Mouse (Mus musculus) limb, embryonic 15.5 days (tissue): Measurements from ENCODE around the gene Fuz. TPM values are rescaled to one million over a fixed set of nuclear protein-coding genes. Genes with fewer than 3 reads are reported as not detected.
A peak's percentile ranks its signal among the peaks of the same experiment; 100 is the strongest.
"Not testable (repeated sequence)": the region's sequence is repeated elsewhere in the genome, so short reads cannot be mapped to it uniquely, and the experiment has no call there.

ENCODE experiments used
- ATAC-seq: fragments of 200-750 bp; cut with Nextera tagmentation; 2 replicates; pipeline ENCODE4 v1.8.0; 2017; ENCODE audit warnings: low read depth, moderate TSS enrichment; ENCODE audit not compliant: insufficient number of reproducible peaks, low FRiP score, low TSS enrichment
- H3K27ac ChIP-seq: fragments of 300-500 bp; sonication (generic); 2 replicates; pipeline ENCODE4 v1.5.1; 2015; ENCODE audit warnings: moderate library complexity, mild to moderate bottlenecking, inconsistent platforms
- H3K27me3 ChIP-seq: fragments of 300-500 bp; sonication (generic); 2 replicates; pipeline ENCODE4 v1.6.1; 2015; ENCODE audit warnings: inconsistent platforms
- H3K36me3 ChIP-seq: fragments of 300-500 bp; sonication (generic); 2 replicates; pipeline ENCODE4 v1.6.1; 2015; ENCODE audit warnings: inconsistent platforms
- H3K4me1 ChIP-seq: fragments of 300-500 bp; sonication (generic); 2 replicates; pipeline ENCODE4 v1.6.1; 2015; ENCODE audit warnings: inconsistent platforms
- H3K4me2 ChIP-seq: fragments of 300-500 bp; sonication (generic); 2 replicates; pipeline ENCODE4 v1.6.1; 2015; ENCODE audit warnings: mild to moderate bottlenecking, inconsistent platforms
- H3K4me3 ChIP-seq: fragments of 300-500 bp; sonication (generic); 2 replicates; pipeline ENCODE4 v1.5.1; 2015; ENCODE audit warnings: mild to moderate bottlenecking, inconsistent platforms
- H3K9ac ChIP-seq: fragments of 300-500 bp; sonication (generic); 2 replicates; pipeline ENCODE4 v1.6.1; 2015; ENCODE audit warnings: inconsistent platforms
- H3K9me3 ChIP-seq: fragments of 300-500 bp; sonication (generic); 2 replicates; pipeline ENCODE4 v1.6.1; 2016; ENCODE audit warnings: inconsistent platforms
- WGBS: fragments of 180-500 bp; shearing (Covaris S2); methylation state at CpG from one replicate; pipeline ENCODE4 v1.1.7; 2015; 5-methylcytosine and 5-hydroxymethylcytosine counted together
- polyA plus RNA-seq: library from polyadenylated mRNA; unstranded; fragments of >200 nt; fragmentation: Nextera tagmentation; extraction: Ambion mirVana; gene quantifications from 2 replicates; pipeline ENCODE4 v1.2.1, GENCODE M21; 2015

Gene Fuz
- polyA plus RNA-seq, 1 experiment from 2014 or later = 22.8 TPM

GRCm38 (mm10) chr7:44871774-44872173, 24.1 kb upstream of the Fuz start:
- H3K4me3 ChIP-seq, H3K9me3 ChIP-seq, H3K4me2 ChIP-seq, H3K27ac ChIP-seq, H3K36me3 ChIP-seq, ATAC-seq, H3K9ac ChIP-seq, H3K27me3 ChIP-seq: not testable (repeated sequence)
- 80% methylated on average over 2 of the region's 2 CpGs for WGBS
- peaks cover 28% of the 10 kb centered on the region for H3K4me1 ChIP-seq

GRCm38 (mm10) chr7:44877833-44878232, 18.0 kb upstream of the Fuz start:
- no peak overlapping the region for H3K4me2 ChIP-seq
- H3K9me3 ChIP-seq = no peaks in the 10 kb centered on the region
- WGBS = 88% methylated on average over 14 of the region's 14 CpGs
- H3K9ac ChIP-seq = no peak overlapping the region
- no peak overlapping the region for H3K4me3 ChIP-seq
- H3K4me1 ChIP-seq = no peaks in the 10 kb centered on the region
- H3K36me3 ChIP-seq = peaks cover 70% of the 10 kb centered on the region
- H3K27ac ChIP-seq = no peak overlapping the region
- no peak for ATAC-seq
- no peaks in the 10 kb centered on the region for H3K27me3 ChIP-seq

GRCm38 (mm10) chr7:44883036-44883435, 12.8 kb upstream of the Fuz start:
- WGBS = 95% methylated on average over 3 of the region's 3 CpGs
- no peak for ATAC-seq
- Histone ChIP-seq H3K27ac (no peak overlapping the region), H3K4me3 (no peak overlapping the region), H3K36me3 (peaks cover 95% of the 10 kb centered on the region), H3K27me3 (no peaks in the 10 kb centered on the region), H3K4me1 (no peaks in the 10 kb centered on the region), H3K4me2 (no peak overlapping the region), H3K9me3 (no peaks in the 10 kb centered on the region), H3K9ac (no peak overlapping the region)

GRCm38 (mm10) chr7:44884637-44885036, 11.2 kb upstream of the Fuz start:
- H3K9me3 ChIP-seq = no peaks in the 10 kb centered on the region
- H3K9ac ChIP-seq = no peak overlapping the region
- no peak overlapping the region for H3K27ac ChIP-seq
- H3K4me2 ChIP-seq = no peak overlapping the region
- peaks cover 94% of the 10 kb centered on the region for H3K36me3 ChIP-seq
- WGBS = 95% methylated on average over 5 of the region's 5 CpGs
- no peaks in the 10 kb centered on the region for H3K27me3 ChIP-seq
- H3K4me3 ChIP-seq = no peak overlapping the region
- H3K4me1 ChIP-seq = peaks cover 6% of the 10 kb centered on the region; the same call in 1 of the 2 replicates
- ATAC-seq = no peak

- Histone ChIP-seq H3K4me1 (peaks cover 21% of the 10 kb centered on the region), H3K4me2 (no peak overlapping the region), H3K4me3 (no peak overlapping the region), H3K27me3 (no peaks in the 10 kb centered on the region), H3K36me3 (peaks cover 80% of the 10 kb centered on the region), H3K27ac (no peak overlapping the region), H3K9ac (no peak overlapping the region), H3K9me3 (no peaks in the 10 kb centered on the region)
- WGBS = 86% methylated on average over 7 of the region's 7 CpGs
- ATAC-seq = no peak
Observed at GRCm38 (mm10) chr7:44886964-44887363, 8.9 kb upstream of the Fuz start.

GRCm38 (mm10) chr7:44888256-44889105, 7.4 kb upstream of the Fuz start:
- Histone ChIP-seq H3K9me3 (no peaks in the 10 kb centered on the region), H3K27ac (no peak overlapping the region), H3K4me3 (no peak overlapping the region), H3K27me3 (no peaks in the 10 kb centered on the region), H3K36me3 (peaks cover 66% of the 10 kb centered on the region), H3K9ac (no peak overlapping the region; the same call in 1 of the 2 replicates), H3K4me2 (no peak overlapping the region), H3K4me1 (peaks cover 27% of the 10 kb centered on the region)
- WGBS = 87% methylated on average over 13 of the region's 13 CpGs
- no peak for ATAC-seq

- 81% methylated on average over 7 of the region's 7 CpGs for WGBS
- H3K4me1 ChIP-seq = peaks cover 34% of the 10 kb centered on the region
- 0 out of 2 replicates have a peak overlapping the region, but pooled peaks have one; percentile 84 for H3K4me2 ChIP-seq
- H3K27me3 ChIP-seq = no peaks in the 10 kb centered on the region
- no peaks in the 10 kb centered on the region for H3K9me3 ChIP-seq
- H3K4me3 ChIP-seq = no peak overlapping the region
- no peak for ATAC-seq
- peaks cover 51% of the 10 kb centered on the region for H3K36me3 ChIP-seq
- H3K9ac ChIP-seq = no peak overlapping the region
- H3K27ac ChIP-seq = no peak overlapping the region
Observed at GRCm38 (mm10) chr7:44890180-44890579, 5.7 kb upstream of the Fuz start.

- H3K4me3 ChIP-seq = no peak overlapping the region
- H3K4me2 ChIP-seq = peak overlapping the region; percentile 84
- H3K27me3 ChIP-seq = no peaks in the 10 kb centered on the region
- H3K9me3 ChIP-seq = no peaks in the 10 kb centered on the region
- peaks cover 46% of the 10 kb centered on the region for H3K36me3 ChIP-seq
- no peak for ATAC-seq
- H3K4me1 ChIP-seq = peaks cover 36% of the 10 kb centered on the region
- H3K27ac ChIP-seq = no peak overlapping the region
- H3K9ac ChIP-seq = no peak overlapping the region
- WGBS = 90% methylated on average over 4 of the region's 4 CpGs
Observed at GRCm38 (mm10) chr7:44890737-44891136, 5.1 kb upstream of the Fuz start.

- peak overlapping the region; percentile 77 for H3K9ac ChIP-seq
- peaks cover 38% of the 10 kb centered on the region for H3K4me1 ChIP-seq
- peak overlapping the region; percentile 97 for H3K27ac ChIP-seq
- H3K4me3 ChIP-seq = peak overlapping the region; percentile 78
- H3K4me2 ChIP-seq = peak overlapping the region; percentile 84
- ATAC-seq = no peak
- peaks cover 37% of the 10 kb centered on the region for H3K36me3 ChIP-seq
- 18% methylated on average over 6 of the region's 6 CpGs for WGBS
- no peaks in the 10 kb centered on the region for H3K27me3 ChIP-seq
- no peaks in the 10 kb centered on the region for H3K9me3 ChIP-seq
Observed at GRCm38 (mm10) chr7:44891611-44892010, 4.3 kb upstream of the Fuz start.

- peak within 1 kb of the TSS; percentile 84 for H3K4me2 ChIP-seq
- peak; percentile 84 for ATAC-seq
- WGBS = under 1% methylated on average over 56 of the region's 56 CpGs
- H3K36me3 ChIP-seq = peaks cover 29% of the 10 kb centered on the region
- H3K27ac ChIP-seq = peak within 1 kb of the TSS; percentile 97
- peaks cover 46% of the 10 kb centered on the region for H3K4me1 ChIP-seq
- H3K4me3 ChIP-seq = peak within 1 kb of the TSS; percentile 78
- peak within 1 kb of the TSS; percentile 77 for H3K9ac ChIP-seq
- no peaks in the 10 kb centered on the region for H3K9me3 ChIP-seq
- no peaks in the 10 kb centered on the region for H3K27me3 ChIP-seq
Observed at GRCm38 (mm10) chr7:44892276-44892921, 3.5 kb upstream of the Fuz start, which contains the start of gene Med25. TSS of gene Med25 (minus strand) at chr7:44892712.

- peak overlapping the region; percentile 78 for H3K4me3 ChIP-seq
- H3K27ac ChIP-seq = peak overlapping the region; percentile 93
- peaks cover 53% of the 10 kb centered on the region for H3K4me1 ChIP-seq
- WGBS = 17% methylated on average over 8 of the region's 8 CpGs
- no peak for ATAC-seq
- peaks cover 22% of the 10 kb centered on the region for H3K36me3 ChIP-seq
- no peaks in the 10 kb centered on the region for H3K9me3 ChIP-seq
- H3K4me2 ChIP-seq = peak overlapping the region; percentile 39
- no peaks in the 10 kb centered on the region for H3K27me3 ChIP-seq
- H3K9ac ChIP-seq = no peak overlapping the region
Observed at GRCm38 (mm10) chr7:44893197-44893596, 2.7 kb upstream of the Fuz start.

GRCm38 (mm10) chr7:44894175-44894574, 1.7 kb upstream of the Fuz start:
- H3K4me3 ChIP-seq = no peak overlapping the region
- H3K27ac ChIP-seq = peak overlapping the region; percentile 93; the same call in 1 of the 2 replicates
- H3K27me3 ChIP-seq = no peaks in the 10 kb centered on the region
- peaks cover 54% of the 10 kb centered on the region for H3K4me1 ChIP-seq
- no peak for ATAC-seq
- 92% methylated on average over 3 of the region's 3 CpGs for WGBS
- no peak overlapping the region for H3K4me2 ChIP-seq
- H3K9ac ChIP-seq = no peak overlapping the region
- peaks cover 21% of the 10 kb centered on the region for H3K36me3 ChIP-seq
- H3K9me3 ChIP-seq = no peaks in the 10 kb centered on the region
